Mouse (Mus musculus): Measurements from ENCODE around the gene Lims1.
"Not testable (repeated sequence)": the region's sequence is repeated elsewhere in the genome, so short reads cannot be mapped to it uniquely, and the experiment has no call there.

DNA sequence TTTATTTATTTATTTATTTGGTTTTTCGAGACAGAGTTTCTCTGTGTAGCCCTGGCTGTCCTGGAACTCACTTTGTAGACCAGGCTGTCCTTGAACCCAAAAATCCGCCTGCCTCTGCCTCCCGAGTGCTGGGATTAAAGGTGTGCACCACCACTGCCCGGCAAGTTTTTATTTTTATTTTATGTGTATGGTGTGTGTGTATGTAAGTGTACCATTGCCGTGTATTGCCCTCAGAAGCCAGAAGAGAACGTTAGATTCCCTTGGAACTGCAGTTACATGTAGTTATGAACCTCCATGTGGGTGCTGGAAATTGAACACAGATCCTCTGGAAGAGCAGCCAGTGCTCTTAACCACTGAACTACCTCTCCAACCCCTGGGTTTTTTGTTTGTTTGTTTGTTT is 4.6 kb downstream of the Lims1 start:
- not testable (repeated sequence) for TF ChIP-seq CTCF (IDR thresholded peaks at IDR 0.05); POLR2A (IDR thresholded peaks at IDR 0.05; ENCODE audit: insufficient read depth, low read depth, low read length); EP300 (IDR thresholded peaks at IDR 0.05; ENCODE audit: insufficient read depth, low read depth, low read length)
